Mouse (Mus musculus) hindbrain, embryonic 14.5 days (tissue): ENCODE data around the gene Prmt9. TPM values are rescaled to one million over a fixed set of nuclear protein-coding genes. Genes with fewer than 3 reads are reported as not detected.

Experiments
- ATAC-seq: fragments of 200-750 bp; cut with Nextera tagmentation; 2 replicates; pipeline ENCODE4 v1.8.0; 2017; ENCODE audit warnings: moderate number of reproducible peaks, mild to moderate bottlenecking, moderate TSS enrichment, moderate library complexity; ENCODE audit not compliant: low FRiP score
- DNase-seq: peaks from one replicate; pipeline ENCODE4 v3.0.0-alpha.2; 2015; ENCODE audit warnings: low spot score
- H3K27ac ChIP-seq: fragments of 300-500 bp; sonication (generic); 2 replicates; pipeline ENCODE4 v1.5.1; 2014; ENCODE audit warnings: mild to moderate bottlenecking, moderate library complexity
- H3K27me3 ChIP-seq: fragments of 300-500 bp; sonication (generic); 2 replicates; pipeline ENCODE4 v1.6.1; 2014; ENCODE audit warnings: mild to moderate bottlenecking, low read length, mixed read lengths; ENCODE audit not compliant: control insufficient read depth, insufficient read depth
- H3K36me3 ChIP-seq: fragments of 300-500 bp; sonication (generic); replicated peaks from 2 replicates; pipeline ENCODE4 v1.6.1; 2014; ENCODE audit not compliant: control insufficient read depth, insufficient read depth
- H3K4me1 ChIP-seq: fragments of 300-500 bp; sonication (generic); replicated peaks from 2 replicates; pipeline ENCODE4 v1.6.1; 2014; ENCODE audit warnings: antibody characterized with exemption, low read length, mixed read lengths; ENCODE audit not compliant: control insufficient read depth, insufficient read depth
- H3K4me2 ChIP-seq: fragments of 300-500 bp; sonication (generic); replicated peaks from 2 replicates; pipeline ENCODE4 v1.6.1; 2014; ENCODE audit warnings: mild to moderate bottlenecking, moderate library complexity
- H3K4me3 ChIP-seq: fragments of 300-500 bp; sonication (generic); replicated peaks from 2 replicates; pipeline ENCODE4 v1.5.1; 2014; ENCODE audit warnings: mild to moderate bottlenecking, low read length
- H3K9ac ChIP-seq: fragments of 300-500 bp; sonication (generic); 2 replicates; pipeline ENCODE4 v1.6.1; 2014
- H3K9me3 ChIP-seq: fragments of 300-500 bp; sonication (generic); 2 replicates; pipeline ENCODE4 v1.6.1; 2016; ENCODE audit warnings: low read length; ENCODE audit not compliant: control insufficient read depth
- WGBS: fragments of 180-500 bp; shearing (Covaris S2); extraction: QIAGEN DNeasy Blood & Tissue Kit; methylation state at CpG from one replicate; pipeline ENCODE4 v1.1.7; 2014; 5-methylcytosine and 5-hydroxymethylcytosine counted together
- polyA plus RNA-seq: library from polyadenylated mRNA; unstranded; fragments of >200 nt; fragmentation: Nextera tagmentation; extraction: Ambion mirVana; gene quantifications from 2 replicates; pipeline ENCODE4 v1.2.1, GENCODE M21; 2014

The Prmt9 gene
- polyA plus RNA-seq, 1 experiment from 2014 or later = 27.3 TPM

GRCm38 (mm10) chr8:77524018-77524615 is 25.1 kb upstream of the Prmt9 start:
- Histone ChIP-seq H3K36me3 (no peaks in the 10 kb centered on the region), H3K4me2 (no peak overlapping the region), H3K4me1 (no peaks in the 10 kb centered on the region), H3K9me3 (no peaks in the 10 kb centered on the region), H3K27me3 (no peaks in the 10 kb centered on the region), H3K27ac (no peak overlapping the region), H3K9ac (no peak overlapping the region), H3K4me3 (no peak overlapping the region)
- DNase-seq (no peak), ATAC-seq (no peak)
- WGBS = 83% methylated on average over 14 of the region's 14 CpGs

- H3K9me3 ChIP-seq = no peaks in the 10 kb centered on the region
- H3K9ac ChIP-seq = no peak overlapping the region
- no peak for DNase-seq
- H3K4me3 ChIP-seq = no peak overlapping the region
- H3K27me3 ChIP-seq = no peaks in the 10 kb centered on the region
- H3K4me2 ChIP-seq = no peak overlapping the region
- no peaks in the 10 kb centered on the region for H3K4me1 ChIP-seq
- H3K27ac ChIP-seq = no peak overlapping the region
- no peak for ATAC-seq
- 93% methylated on average over 2 of the region's 2 CpGs for WGBS
- H3K36me3 ChIP-seq = no peaks in the 10 kb centered on the region
Observed at GRCm38 (mm10) chr8:77524906-77525305, 24.3 kb upstream of the Prmt9 start.

- no peaks in the 10 kb centered on the region for H3K27me3 ChIP-seq
- H3K4me1 ChIP-seq = no peaks in the 10 kb centered on the region
- H3K4me2 ChIP-seq = no peak overlapping the region
- H3K9me3 ChIP-seq = no peaks in the 10 kb centered on the region
- 87% methylated on average over 8 of the region's 8 CpGs for WGBS
- H3K9ac ChIP-seq = no peak overlapping the region
- ATAC-seq = no peak
- H3K36me3 ChIP-seq = no peaks in the 10 kb centered on the region
- H3K4me3 ChIP-seq = no peak overlapping the region
- no peak overlapping the region for H3K27ac ChIP-seq
- no peak for DNase-seq
Observed at GRCm38 (mm10) chr8:77526130-77526529, 23.1 kb upstream of the Prmt9 start.

GRCm38 (mm10) chr8:77534358-77534992 is 14.7 kb upstream of the Prmt9 start:
- Histone ChIP-seq H3K27me3 (no peaks in the 10 kb centered on the region), H3K4me2 (no peak overlapping the region), H3K4me1 (no peaks in the 10 kb centered on the region), H3K36me3 (no peaks in the 10 kb centered on the region), H3K9me3 (no peaks in the 10 kb centered on the region), H3K9ac (no peak overlapping the region), H3K4me3 (no peak overlapping the region), H3K27ac (no peak overlapping the region)
- ATAC-seq (no peak), DNase-seq (no peak)
- WGBS = 70% methylated on average over 8 of the region's 8 CpGs

- H3K27me3 ChIP-seq = no peaks in the 10 kb centered on the region
- H3K9ac ChIP-seq = no peak overlapping the region
- no peak overlapping the region for H3K27ac ChIP-seq
- peak; percentile 56 for DNase-seq
- no peaks in the 10 kb centered on the region for H3K4me1 ChIP-seq
- H3K9me3 ChIP-seq = no peaks in the 10 kb centered on the region
- no peaks in the 10 kb centered on the region for H3K36me3 ChIP-seq
- H3K4me3 ChIP-seq = no peak overlapping the region
- 87% methylated on average over 5 of the region's 5 CpGs for WGBS
- no peak overlapping the region for H3K4me2 ChIP-seq
- peak; percentile 55; the same call in 1 of the 2 replicates for ATAC-seq
Observed at GRCm38 (mm10) chr8:77535026-77535595, 14.1 kb upstream of the Prmt9 start.

GRCm38 (mm10) chr8:77536821-77537220 is 12.4 kb upstream of the Prmt9 start:
- no peak overlapping the region for H3K27ac ChIP-seq
- no peaks in the 10 kb centered on the region for H3K36me3 ChIP-seq
- H3K4me1 ChIP-seq = no peaks in the 10 kb centered on the region
- no peak for ATAC-seq
- no peak overlapping the region for H3K9ac ChIP-seq
- no peaks in the 10 kb centered on the region for H3K27me3 ChIP-seq
- 82% methylated on average over 12 of the region's 12 CpGs for WGBS
- no peak overlapping the region for H3K4me3 ChIP-seq
- DNase-seq = no peak
- H3K4me2 ChIP-seq = no peak overlapping the region
- no peaks in the 10 kb centered on the region for H3K9me3 ChIP-seq

- Histone ChIP-seq H3K27ac (no peak overlapping the region), H3K36me3 (no peaks in the 10 kb centered on the region), H3K4me2 (no peak overlapping the region), H3K27me3 (no peaks in the 10 kb centered on the region), H3K4me3 (no peak overlapping the region), H3K9me3 (no peaks in the 10 kb centered on the region), H3K9ac (no peak overlapping the region), H3K4me1 (no peaks in the 10 kb centered on the region)
- no peak for DNase-seq
- ATAC-seq = no peak
- WGBS = 96% methylated on average over 1 of the region's 1 CpGs
Observed at GRCm38 (mm10) chr8:77538256-77538655, 10.9 kb upstream of the Prmt9 start.

- DNase-seq (no peak), ATAC-seq (no peak)
- Histone ChIP-seq H3K4me2 (no peak overlapping the region), H3K36me3 (no peaks in the 10 kb centered on the region), H3K4me3 (no peak overlapping the region), H3K9ac (no peak overlapping the region), H3K4me1 (no peaks in the 10 kb centered on the region), H3K27ac (no peak overlapping the region), H3K9me3 (no peaks in the 10 kb centered on the region), H3K27me3 (no peaks in the 10 kb centered on the region)
- 89% methylated on average over 6 of the region's 6 CpGs for WGBS
Observed at GRCm38 (mm10) chr8:77543152-77543777, 5.9 kb upstream of the Prmt9 start.

- Histone ChIP-seq H3K27me3 (no peaks in the 10 kb centered on the region), H3K4me2 (no peak overlapping the region), H3K9me3 (no peaks in the 10 kb centered on the region), H3K9ac (no peak overlapping the region), H3K4me3 (no peak overlapping the region), H3K4me1 (no peaks in the 10 kb centered on the region; the same call in 1 of the 2 replicates), H3K36me3 (no peaks in the 10 kb centered on the region), H3K27ac (no peak overlapping the region)
- WGBS = 71% methylated on average over 3 of the region's 3 CpGs
- DNase-seq = no peak
- no peak for ATAC-seq
Observed at GRCm38 (mm10) chr8:77544428-77544827, 4.8 kb upstream of the Prmt9 start.
